Mouse (Mus musculus) ES-Bruce4 (cell line): ENCODE data around the gene Adamts14. TPM values are rescaled to one million over a fixed set of nuclear protein-coding genes. Genes with fewer than 3 reads are reported as not detected.

Experiments
- H3K27ac ChIP-seq: 2 replicates; pipeline ENCODE4 v1.5.1; 2012; ENCODE audit warnings: low read length, inconsistent platforms; ENCODE audit not compliant: insufficient read depth
- H3K27me3 ChIP-seq: 2 replicates; pipeline ENCODE4 v1.6.1; 2012; ENCODE audit warnings: mild to moderate bottlenecking, low read length, inconsistent platforms; ENCODE audit not compliant: control insufficient read depth, poor library complexity, insufficient read depth, severe bottlenecking
- H3K36me3 ChIP-seq: 2 replicates; pipeline ENCODE4 v1.6.1; 2012; ENCODE audit warnings: inconsistent platforms, mild to moderate bottlenecking, low read length, moderate library complexity; ENCODE audit not compliant: control insufficient read depth, poor library complexity, insufficient read depth, severe bottlenecking
- H3K4me1 ChIP-seq: one replicate; pipeline ENCODE4 v1.8.1; 2011; ENCODE audit warnings: low read length; ENCODE audit not compliant: control insufficient read depth, insufficient read depth
- H3K4me3 ChIP-seq: 2 replicates; pipeline ENCODE4 v1.5.1; 2011; ENCODE audit warnings: low read depth, mild to moderate bottlenecking, low read length
- H3K9ac ChIP-seq: 2 replicates; pipeline ENCODE4 v1.6.1; 2012; ENCODE audit warnings: low read depth, mild to moderate bottlenecking, inconsistent platforms; ENCODE audit not compliant: poor library complexity, severe bottlenecking
- H3K9me3 ChIP-seq: replicated peaks from 2 replicates; pipeline ENCODE4 v1.6.1; 2012; ENCODE audit warnings: mild to moderate bottlenecking, low read length, inconsistent platforms; ENCODE audit not compliant: control insufficient read depth, poor library complexity, insufficient read depth, severe bottlenecking
- CTCF ChIP-seq: IDR thresholded peaks from one replicate; pipeline ENCODE4 v1.8.1; 2011; ENCODE audit warnings: low read depth, low read length
- EP300 ChIP-seq: IDR thresholded peaks from 2 replicates; pipeline ENCODE4 v1.6.1; 2011; ENCODE audit warnings: low read depth, low read length; ENCODE audit not compliant: insufficient read depth
- POLR2A ChIP-seq: IDR thresholded peaks from one replicate; pipeline ENCODE4 v1.8.1; 2011; ENCODE audit warnings: low read length; ENCODE audit not compliant: insufficient read depth
- polyA plus RNA-seq: library from polyadenylated mRNA; stranded (reverse); fragments of >200 nt; gene quantifications from 2 replicates; pipeline ENCODE4 v1.2.4, GENCODE M21; 2011; ENCODE audit warnings: low read depth; ENCODE audit not compliant: missing spikeins, insufficient read depth, insufficient read length

Gene Adamts14
- polyA plus RNA-seq, 1 experiment: 3.7 TPM

DNA sequence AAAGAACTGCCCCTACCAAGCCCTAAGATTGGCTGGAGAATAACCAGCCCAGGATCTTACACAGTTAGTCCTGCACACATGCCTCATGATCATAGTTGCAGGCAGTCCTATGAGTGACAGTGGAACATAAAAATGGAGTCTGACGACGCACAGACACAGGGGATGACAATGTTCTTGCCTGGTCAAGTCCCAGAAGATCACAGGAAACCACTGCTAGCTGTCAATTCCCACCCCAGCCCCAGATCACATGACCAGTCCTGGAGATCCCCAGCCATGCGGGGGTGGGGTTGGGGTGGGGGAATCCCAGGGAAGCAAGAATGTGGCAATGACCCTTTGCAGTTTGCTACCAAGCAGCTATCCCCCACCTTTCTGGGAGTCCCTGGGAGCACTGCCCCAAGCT is 69.3 kb downstream of the Adamts14 start:
- Histone ChIP-seq H3K4me3 (no peak overlapping the region), H3K36me3 (no peaks in the 10 kb centered on the region), H3K27me3 (no peaks in the 10 kb centered on the region), H3K27ac (no peak overlapping the region), H3K9me3 (no peaks in the 10 kb centered on the region), H3K4me1 (peaks cover 11% of the 10 kb centered on the region), H3K9ac (no peak overlapping the region)
- TF ChIP-seq POLR2A (no peak), CTCF (no peak), EP300 (no peak)

DNA sequence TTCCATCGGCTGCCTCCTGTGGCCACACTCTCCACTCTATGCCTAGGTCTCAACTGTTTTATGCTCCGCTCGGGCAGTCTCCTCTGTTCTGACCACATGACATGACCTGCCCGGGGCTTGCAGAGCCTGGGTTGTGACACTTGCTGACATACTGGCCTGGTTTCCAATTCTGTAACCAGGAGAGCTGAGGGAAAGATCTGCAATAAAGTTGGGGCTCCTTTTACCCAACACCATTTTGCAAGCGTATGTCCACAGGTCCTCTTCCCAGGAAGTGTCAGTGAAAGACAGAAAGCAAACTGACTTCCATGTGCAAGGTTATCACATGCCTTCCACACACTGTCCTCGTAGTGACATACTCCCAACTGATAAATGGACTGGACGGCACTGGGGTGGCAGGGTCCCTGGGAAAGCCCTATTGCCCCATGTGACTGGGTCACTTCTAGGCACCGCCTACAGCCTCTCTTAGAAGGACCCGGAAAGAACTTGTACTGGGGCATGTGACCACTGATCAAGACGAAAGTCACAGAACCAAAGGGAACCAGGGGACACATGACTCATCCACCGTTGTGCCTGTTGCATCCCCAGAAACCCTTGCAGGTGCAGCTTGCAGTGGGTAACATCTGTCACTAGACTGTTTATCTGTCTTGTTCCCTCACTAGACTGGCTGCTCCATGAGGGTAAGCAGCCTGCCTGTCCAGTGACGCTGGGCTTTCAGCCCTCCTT is 71.5 kb downstream of the Adamts14 start:
- TF ChIP-seq POLR2A: no peak
- no peak for TF ChIP-seq EP300
- TF ChIP-seq CTCF: no peak
- Histone ChIP-seq H3K27me3 (no peaks in the 10 kb centered on the region), H3K27ac (no peak overlapping the region), H3K9ac (no peak overlapping the region), H3K4me3 (no peak overlapping the region), H3K4me1 (peaks cover 11% of the 10 kb centered on the region), H3K9me3 (no peaks in the 10 kb centered on the region), H3K36me3 (no peaks in the 10 kb centered on the region)

GRCm38 (mm10) chr10:61200998-61201397 is 72.2 kb downstream of the Adamts14 start:
- H3K4me3 ChIP-seq: no peak overlapping the region
- peaks cover 11% of the 10 kb centered on the region for H3K4me1 ChIP-seq
- no peaks in the 10 kb centered on the region for H3K36me3 ChIP-seq
- peak overlapping the region; percentile 15 for H3K27ac ChIP-seq
- H3K9ac ChIP-seq: no peak overlapping the region
- TF ChIP-seq EP300 (peak; percentile 94), CTCF (no peak)
- no peaks in the 10 kb centered on the region for H3K27me3 ChIP-seq
- H3K9me3 ChIP-seq: no peaks in the 10 kb centered on the region

- H3K36me3 ChIP-seq: no peaks in the 10 kb centered on the region
- H3K9me3 ChIP-seq: no peaks in the 10 kb centered on the region
- H3K27ac ChIP-seq: peak overlapping the region; percentile 21
- no peak overlapping the region for H3K4me3 ChIP-seq
- TF ChIP-seq EP300 (no peak), CTCF (no peak), POLR2A (no peak)
- no peaks in the 10 kb centered on the region for H3K27me3 ChIP-seq
- H3K9ac ChIP-seq: no peak overlapping the region
- peaks cover 11% of the 10 kb centered on the region for H3K4me1 ChIP-seq
Measured at GRCm38 (mm10) chr10:61200232-61200820, 72.9 kb downstream of the Adamts14 start.

- Histone ChIP-seq H3K9me3 (no peaks in the 10 kb centered on the region), H3K9ac (no peak overlapping the region), H3K4me1 (peaks cover 11% of the 10 kb centered on the region), H3K27ac (0 out of 2 replicates have a peak overlapping the region, but pooled peaks have one; percentile 21), H3K27me3 (no peaks in the 10 kb centered on the region), H3K36me3 (no peaks in the 10 kb centered on the region), H3K4me3 (no peak overlapping the region)
- TF ChIP-seq EP300: 0 out of 2 replicates have a peak, but pooled peaks have one; percentile 34
- TF ChIP-seq CTCF: peak; percentile 87
- no peak for TF ChIP-seq POLR2A
Measured at GRCm38 (mm10) chr10:61199566-61200213, 73.5 kb downstream of the Adamts14 start.

DNA sequence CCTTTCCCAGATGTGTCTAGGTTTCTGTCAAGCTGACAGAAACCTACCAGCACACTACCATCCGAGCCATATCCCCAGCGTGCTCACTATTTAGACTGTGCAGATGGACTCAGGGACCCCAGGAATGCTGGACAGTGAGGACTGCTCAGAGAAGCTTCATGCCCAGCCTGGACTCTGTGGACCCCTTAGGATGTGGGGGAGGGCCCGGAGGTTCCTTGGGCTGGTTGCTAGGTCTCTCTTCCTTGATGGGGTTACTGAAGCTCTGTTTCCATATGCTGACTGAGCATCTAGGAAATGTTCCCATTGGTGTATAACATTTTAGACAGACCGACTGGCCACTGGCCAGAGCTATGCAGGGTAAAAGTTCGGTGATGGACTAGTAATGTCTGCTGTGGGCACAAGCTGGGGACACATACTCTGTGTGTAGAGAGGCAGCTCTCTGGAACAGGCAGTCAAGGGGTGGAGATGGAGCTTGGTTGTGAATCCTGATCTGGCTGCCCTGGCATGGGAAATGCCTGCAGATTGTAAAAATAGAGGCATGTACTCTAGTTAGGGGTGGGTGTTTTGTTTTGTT is 77.4 kb downstream of the Adamts14 start:
- no peak overlapping the region for H3K27ac ChIP-seq
- TF ChIP-seq POLR2A (no peak), EP300 (no peak), CTCF (no peak)
- no peaks in the 10 kb centered on the region for H3K9me3 ChIP-seq
- no peak overlapping the region for H3K4me3 ChIP-seq
- no peak overlapping the region for H3K9ac ChIP-seq
- no peaks in the 10 kb centered on the region for H3K27me3 ChIP-seq
- peaks cover 3% of the 10 kb centered on the region for H3K4me1 ChIP-seq
- no peaks in the 10 kb centered on the region for H3K36me3 ChIP-seq
